In genomic region chr15:27792473-27792872, GRCm38 (mm10) we compare ENCODE assay signal across 12 mouse cellular contexts.
DNase-seq lines count a peak whose midpoint lies in the region; ATAC-seq lines count a peak whose summit lies in the region.
"Had no signal": no experiment of that assay in that cellular context is flagged by ENCODE, and none has a peak within 500 bp of the region (broad histone marks: within the 10 kb centered on the region; RNA-seq: fewer than 3 reads in every experiment).

No protein-coding gene starts in this region.

- H3K9me3 ChIP-seq in hindbrain, embryonic 10.5 days = no peaks in the 10 kb centered on the region
- H3K9me3 ChIP-seq in hindbrain, embryonic 11.5 days (ENCODE audit: control insufficient read depth, low read length) = no peaks in the 10 kb centered on the region
- no peaks in the 10 kb centered on the region for H3K9me3 ChIP-seq in embryonic facial prominence, embryonic 12.5 days
- H3K9me3 ChIP-seq in midbrain, embryonic 11.5 days (ENCODE audit: control insufficient read depth, low read length) = no peaks in the 10 kb centered on the region
- H3K9me3 ChIP-seq: liver, embryonic 15.5 days had no signal

- 69% methylated on average over 11 of the region's 11 CpGs for WGBS in hindbrain, embryonic 10.5 days
- WGBS in hindbrain, embryonic 11.5 days = 68% methylated on average over 11 of the region's 11 CpGs
- WGBS in embryonic facial prominence, embryonic 12.5 days = 46% methylated on average over 11 of the region's 11 CpGs
- 81% methylated on average over 11 of the region's 11 CpGs for WGBS in midbrain, embryonic 11.5 days

- peaks cover 66% of the 10 kb centered on the region for H3K4me1 ChIP-seq in hindbrain, embryonic 10.5 days (replicated peaks)
- peaks cover 7% of the 10 kb centered on the region for H3K4me1 ChIP-seq in hindbrain, embryonic 11.5 days (replicated peaks; ENCODE audit: control insufficient read depth, insufficient read depth, low read length)
- peaks cover 82% of the 10 kb centered on the region for H3K4me1 ChIP-seq in embryonic facial prominence, embryonic 12.5 days
- peaks cover 13% of the 10 kb centered on the region for H3K4me1 ChIP-seq in midbrain, embryonic 11.5 days (ENCODE audit: control insufficient read depth, insufficient read depth, low read length)

- H3K36me3 ChIP-seq in hindbrain, embryonic 10.5 days = peaks cover 27% of the 10 kb centered on the region
- no peaks in the 10 kb centered on the region for H3K36me3 ChIP-seq in hindbrain, embryonic 11.5 days (ENCODE audit: control insufficient read depth, insufficient read depth, low read length)
- H3K36me3 ChIP-seq in embryonic facial prominence, embryonic 12.5 days = 0 out of 2 replicates have a peak, but pooled peaks cover 4% of the 10 kb centered on the region
- no peaks in the 10 kb centered on the region for H3K36me3 ChIP-seq in midbrain, embryonic 11.5 days (ENCODE audit: control insufficient read depth, insufficient read depth, low read length)
- H3K36me3 ChIP-seq: liver, embryonic 15.5 days had no signal

- H3K4me3 ChIP-seq in hindbrain, embryonic 10.5 days = no peak overlapping the region
- H3K4me3 ChIP-seq in hindbrain, embryonic 11.5 days (ENCODE audit: low read depth, low read length) = no peak overlapping the region
- no peak overlapping the region for H3K4me3 ChIP-seq in embryonic facial prominence, embryonic 12.5 days
- H3K4me3 ChIP-seq in midbrain, embryonic 11.5 days (ENCODE audit: low read depth, low read length) = no peak overlapping the region
- H3K4me3 ChIP-seq: liver, embryonic 15.5 days had no signal

- no peak overlapping the region for H3K9ac ChIP-seq in hindbrain, embryonic 11.5 days (ENCODE audit: low read depth, low read length)
- peak overlapping the region; percentile 7; the same call in 1 of the 2 replicates for H3K9ac ChIP-seq in embryonic facial prominence, embryonic 12.5 days
- H3K9ac ChIP-seq in midbrain, embryonic 11.5 days (ENCODE audit: low read length) = no peak overlapping the region
- H3K9ac ChIP-seq: liver, embryonic 15.5 days had no signal

- no peak for ATAC-seq in hindbrain, embryonic 11.5 days (ENCODE audit: low FRiP score)
- no peak for ATAC-seq in embryonic facial prominence, embryonic 12.5 days (ENCODE audit: insufficient number of reproducible peaks, insufficient read depth, low FRiP score, low TSS enrichment)
- ATAC-seq in midbrain, embryonic 11.5 days (ENCODE audit: low FRiP score) = no peak

- H3K27ac ChIP-seq in hindbrain, embryonic 10.5 days = peak overlapping the region; percentile 76; the same call in 1 of the 2 replicates
- H3K27ac ChIP-seq in hindbrain, embryonic 11.5 days (ENCODE audit: low read depth, low read length) = no peak overlapping the region
- H3K27ac ChIP-seq in embryonic facial prominence, embryonic 12.5 days = peak overlapping the region; percentile 85
- no peak overlapping the region for H3K27ac ChIP-seq in midbrain, embryonic 11.5 days (ENCODE audit: low read depth, low read length)
- H3K27ac ChIP-seq: liver, embryonic 15.5 days had no signal

- intact Hi-C loops in left cerebral cortex, postnatal 4 days (cut with DNase I) = loop anchor here (5.0 kb wide), 1 partner anchor 640 kb away; no protein-coding TSS in a partner anchor

- DNase-seq in hindbrain, embryonic 10.5 days (ENCODE audit: low spot score) = no peak
- DNase-seq in hindbrain, embryonic 11.5 days (ENCODE audit: low spot score) = no peak
- peak; percentile 57 to 61 for DNase-seq in B cell, adult 2 months
- DNase-seq in midbrain, embryonic 11.5 days (ENCODE audit: low spot score, missing footprints) = peak; percentile 49
- DNase-seq in adrenal gland, postnatal 4 days (ENCODE audit: low spot score in 2 of 2) = no peak
- DNase-seq in ovary, adult 18-20 months (ENCODE audit: low spot score) = no peak
- no peak for DNase-seq in left cerebral cortex, postnatal 4 days
- DNase-seq: cerebellum, adult 8-10 months; gastrocnemius, postnatal 25 days; heart, postnatal 36 days had no signal

- no peak overlapping the region for H3K4me2 ChIP-seq in hindbrain, embryonic 11.5 days (replicated peaks; ENCODE audit: low read depth, low read length)
- H3K4me2 ChIP-seq in embryonic facial prominence, embryonic 12.5 days (replicated peaks) = no peak overlapping the region
- no peak overlapping the region for H3K4me2 ChIP-seq in midbrain, embryonic 11.5 days
- H3K4me2 ChIP-seq: liver, embryonic 15.5 days had no signal

- no peaks in the 10 kb centered on the region for H3K27me3 ChIP-seq in hindbrain, embryonic 10.5 days (ENCODE audit: insufficient read depth, poor library complexity, severe bottlenecking)
- no peaks in the 10 kb centered on the region for H3K27me3 ChIP-seq in hindbrain, embryonic 11.5 days (ENCODE audit: control insufficient read depth, insufficient read depth, low read length)
- no peaks in the 10 kb centered on the region for H3K27me3 ChIP-seq in embryonic facial prominence, embryonic 12.5 days
- H3K27me3 ChIP-seq in midbrain, embryonic 11.5 days (ENCODE audit: control insufficient read depth, insufficient read depth, low read length) = no peaks in the 10 kb centered on the region
- H3K27me3 ChIP-seq: liver, embryonic 15.5 days had no signal

Comparison
In these comparisons a context has a peak if more than half of its experiments do, and no peak if none do; other contexts are left out.
1. H3K27ac ChIP-seq: peak in hindbrain, embryonic 10.5 days (single experiment) and embryonic facial prominence, embryonic 12.5 days (single experiment); none in hindbrain, embryonic 11.5 days (single experiment) and midbrain, embryonic 11.5 days (single experiment).
2. DNase-seq: peak in B cell, adult 2 months (2 of 2) and midbrain, embryonic 11.5 days (single experiment); none in hindbrain, embryonic 10.5 days (single experiment), hindbrain, embryonic 11.5 days (single experiment), adrenal gland, postnatal 4 days (0 of 2), ovary, adult 18-20 months (single experiment) and left cerebral cortex, postnatal 4 days (single experiment).